Mouse (Mus musculus) ES-E14 (cell line): ENCODE measurements around the gene Tyms.

Experiments
- CHD2 ChIP-seq: IDR thresholded peaks from 2 replicates; pipeline ENCODE4 v1.6.1; 2014; ENCODE audit warnings: mild to moderate bottlenecking, low read depth, low read length, inconsistent platforms
- MAFK ChIP-seq: IDR thresholded peaks from 2 replicates; pipeline ENCODE4 v1.6.1; 2014; ENCODE audit warnings: mild to moderate bottlenecking, low read depth, low read length, inconsistent platforms; ENCODE audit not compliant: insufficient read depth
- ZNF384 ChIP-seq: IDR thresholded peaks from 2 replicates; pipeline ENCODE4 v1.6.1; 2012; ENCODE audit warnings: low read depth, low read length, inconsistent platforms

GRCm38 (mm10) chr5:30113881-30114760 is 40.7 kb upstream of the Tyms start:
- TF ChIP-seq ZNF384 (no peak), MAFK (no peak), CHD2 (no peak)
